Mouse (Mus musculus): ENCODE data around the gene Grb10. TPM values are rescaled to one million over a fixed set of nuclear protein-coding genes. Genes with fewer than 3 reads are reported as not detected.

Grb10 gene
- polyA plus RNA-seq, 1 experiment from 2014 or later: 347 TPM

DNA sequence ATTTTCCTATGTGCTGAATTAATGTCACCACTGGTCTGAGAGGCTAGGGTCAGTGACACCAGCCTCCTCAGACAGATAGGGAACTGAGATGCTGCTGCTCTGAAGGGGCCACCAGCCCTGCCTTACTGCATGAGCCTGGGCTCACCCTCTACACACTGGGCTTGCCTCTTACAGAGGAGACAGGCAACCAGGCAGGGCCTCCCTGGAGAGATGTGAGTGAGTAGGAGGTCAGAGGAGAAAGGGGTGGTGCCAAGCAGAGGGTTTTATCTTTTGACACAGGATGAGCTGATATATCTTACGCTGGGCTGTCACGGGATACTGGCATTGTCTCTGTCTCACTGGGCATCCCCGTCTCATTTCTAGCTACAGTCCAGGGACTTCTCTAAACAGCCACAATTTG, 74.9 kb downstream of the Grb10 start:
- peaks cover 32% of the 10 kb centered on the region for H3K4me1 ChIP-seq (replicated peaks)
- ATAC-seq: peak; percentile 21; the same call in 1 of the 2 replicates
- H3K27ac ChIP-seq: peak overlapping the region; percentile 76
- no peak overlapping the region for H3K9ac ChIP-seq
- no peaks in the 10 kb centered on the region; the same call in 1 of the 2 replicates for H3K36me3 ChIP-seq
- H3K9me3 ChIP-seq: no peaks in the 10 kb centered on the region
- H3K4me2 ChIP-seq (replicated peaks): no peak overlapping the region
- H3K4me3 ChIP-seq (replicated peaks): no peak overlapping the region
- 63% methylated on average over 3 of the region's 3 CpGs for WGBS
- H3K27me3 ChIP-seq (replicated peaks): no peaks in the 10 kb centered on the region

DNA sequence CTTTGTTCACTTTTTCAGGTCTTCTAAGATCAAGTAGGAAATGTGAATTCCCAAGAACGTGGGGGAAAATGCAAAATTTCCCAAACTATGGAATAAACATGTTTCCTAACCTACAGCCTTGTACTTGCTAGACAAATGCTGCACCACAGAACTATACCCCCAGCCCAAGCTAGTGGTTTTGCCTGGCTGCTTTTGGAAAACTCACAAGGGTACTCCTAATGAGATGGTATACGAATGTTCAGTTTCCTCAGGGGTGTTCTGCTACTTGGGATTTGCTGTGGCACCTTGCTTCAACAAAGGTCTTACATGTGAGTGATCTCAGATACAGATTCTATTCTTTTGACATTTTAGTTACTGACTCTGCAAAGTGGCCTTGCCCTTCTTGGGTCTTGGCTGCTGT, 75.4 kb downstream of the Grb10 start:
- Histone ChIP-seq H3K4me2 (replicated peaks) (no peak overlapping the region), H3K9me3 (no peaks in the 10 kb centered on the region), H3K36me3 (no peaks in the 10 kb centered on the region; the same call in 1 of the 2 replicates), H3K9ac (no peak overlapping the region), H3K27me3 (replicated peaks) (no peaks in the 10 kb centered on the region), H3K4me1 (replicated peaks) (peaks cover 32% of the 10 kb centered on the region), H3K4me3 (replicated peaks) (no peak overlapping the region), H3K27ac (peak overlapping the region; percentile 76)
- no peak for ATAC-seq
- WGBS: 82% methylated on average over 2 of the region's 2 CpGs

DNA sequence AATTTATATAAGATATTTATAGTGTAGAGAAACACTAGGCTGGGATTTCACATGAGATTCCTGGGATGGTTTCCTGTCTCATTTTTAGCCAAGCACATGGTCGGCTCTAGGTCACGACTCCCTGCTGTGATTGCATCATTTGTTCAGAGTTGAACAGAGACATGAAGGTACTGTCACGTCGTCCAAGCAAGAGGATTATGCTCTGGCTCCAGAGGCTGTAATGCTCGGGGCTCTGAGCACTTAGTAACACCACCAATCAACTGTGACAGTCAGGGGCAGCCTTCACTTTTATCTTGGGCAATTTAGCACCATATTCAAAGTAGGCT, 75.9 kb downstream of the Grb10 start:
- H3K9me3 ChIP-seq: no peaks in the 10 kb centered on the region
- no peak overlapping the region for H3K9ac ChIP-seq
- peak overlapping the region; percentile 82; the same call in 1 of the 2 replicates for H3K27ac ChIP-seq
- H3K4me2 ChIP-seq (replicated peaks): no peak overlapping the region
- 13% methylated on average over 5 of the region's 5 CpGs for WGBS
- no peaks in the 10 kb centered on the region for H3K27me3 ChIP-seq (replicated peaks)
- no peaks in the 10 kb centered on the region; the same call in 1 of the 2 replicates for H3K36me3 ChIP-seq
- peaks cover 32% of the 10 kb centered on the region for H3K4me1 ChIP-seq (replicated peaks)
- H3K4me3 ChIP-seq (replicated peaks): no peak overlapping the region
- peak; percentile 73 for ATAC-seq

DNA sequence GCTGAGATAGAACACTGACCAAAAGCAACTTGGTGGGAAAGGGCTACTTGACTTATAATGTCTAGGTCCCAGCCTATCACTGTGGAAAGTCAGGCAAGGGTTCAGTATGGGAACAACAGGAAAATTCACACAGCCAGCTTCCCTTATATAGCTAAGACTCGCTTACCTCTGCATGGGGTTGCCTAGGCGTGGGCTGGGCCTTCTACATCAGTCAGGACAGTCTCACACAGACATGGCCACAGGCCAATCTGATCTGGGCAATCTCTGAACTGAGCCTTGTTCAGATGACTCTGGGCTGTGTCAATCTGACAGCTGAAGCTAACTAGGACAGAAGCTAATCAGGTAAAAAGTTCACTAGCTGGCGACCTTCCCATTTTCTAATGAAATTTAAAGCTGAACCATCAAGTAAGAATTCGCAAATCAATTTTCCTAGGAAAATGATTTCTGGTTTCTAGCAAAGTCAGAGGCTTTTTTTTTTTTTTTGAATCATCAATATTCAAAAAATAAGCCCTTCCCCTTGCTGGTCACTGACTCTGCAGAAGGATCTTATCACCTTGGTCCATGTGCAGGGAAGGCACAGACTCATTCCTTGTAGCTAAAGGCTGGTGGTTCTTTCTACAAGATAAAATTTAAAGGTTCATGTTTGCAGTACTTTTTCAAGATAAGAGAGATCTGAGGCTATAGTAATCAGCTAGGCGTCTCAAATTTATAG, 76.4 kb downstream of the Grb10 start:
- no peak overlapping the region for H3K4me3 ChIP-seq (replicated peaks)
- no peak overlapping the region for H3K4me2 ChIP-seq (replicated peaks)
- peak; percentile 78 for ATAC-seq
- no peak overlapping the region for H3K9ac ChIP-seq
- H3K9me3 ChIP-seq: no peaks in the 10 kb centered on the region
- WGBS: 36% methylated on average over 5 of the region's 5 CpGs
- peaks cover 34% of the 10 kb centered on the region for H3K4me1 ChIP-seq (replicated peaks)
- no peaks in the 10 kb centered on the region for H3K36me3 ChIP-seq
- H3K27me3 ChIP-seq (replicated peaks): no peaks in the 10 kb centered on the region
- H3K27ac ChIP-seq: peak overlapping the region; percentile 82

DNA sequence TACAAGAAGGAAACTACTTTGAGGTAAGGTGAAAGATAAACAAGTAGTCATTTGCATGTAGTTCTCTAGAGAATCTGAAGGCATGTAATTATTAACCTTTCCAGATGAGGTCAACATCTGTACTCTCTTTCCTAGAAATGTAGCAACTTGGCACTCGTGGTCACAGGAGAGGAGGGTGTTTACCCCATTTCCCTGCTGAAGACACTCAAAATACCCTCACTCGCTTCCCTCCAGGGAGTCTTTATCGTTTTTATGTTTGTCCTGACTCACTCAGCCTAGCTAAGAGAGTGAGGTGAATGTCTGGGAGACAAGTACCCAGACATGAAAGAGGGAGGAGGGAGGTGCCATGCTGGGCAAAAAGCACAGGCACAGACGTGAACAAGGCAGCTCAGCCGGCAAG, 77.6 kb downstream of the Grb10 start:
- H3K9me3 ChIP-seq: no peaks in the 10 kb centered on the region
- peaks cover 34% of the 10 kb centered on the region for H3K4me1 ChIP-seq (replicated peaks)
- no peak overlapping the region for H3K9ac ChIP-seq
- H3K27ac ChIP-seq: peak overlapping the region; percentile 82
- no peaks in the 10 kb centered on the region for H3K36me3 ChIP-seq
- 24% methylated on average over 5 of the region's 5 CpGs for WGBS
- no peak for ATAC-seq
- no peaks in the 10 kb centered on the region for H3K27me3 ChIP-seq (replicated peaks)
- H3K4me2 ChIP-seq (replicated peaks): no peak overlapping the region
- no peak overlapping the region for H3K4me3 ChIP-seq (replicated peaks)

DNA sequence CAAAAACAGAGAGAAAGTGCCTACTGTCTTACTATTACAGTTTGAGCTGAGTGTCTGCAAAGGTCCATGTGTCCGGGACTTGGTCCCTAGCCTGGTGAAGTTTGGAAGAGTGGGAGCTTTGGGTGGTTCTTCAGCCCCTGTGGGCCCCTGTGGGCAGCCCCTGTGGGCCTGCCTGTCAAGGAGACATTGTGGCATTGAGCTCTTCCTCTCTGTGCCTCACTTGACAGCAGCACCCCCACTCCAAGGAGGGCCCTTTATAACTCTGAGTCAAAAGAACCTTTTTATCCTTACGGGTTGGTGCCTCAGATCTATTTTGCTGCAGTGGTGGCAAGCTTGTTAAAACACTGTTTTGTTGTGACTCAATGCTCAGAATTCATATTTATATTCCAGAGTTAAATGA, 78.3 kb downstream of the Grb10 start:
- H3K27ac ChIP-seq: peak overlapping the region; percentile 82
- H3K4me2 ChIP-seq (replicated peaks): no peak overlapping the region
- WGBS: 76% methylated on average over 2 of the region's 2 CpGs
- peaks cover 34% of the 10 kb centered on the region for H3K4me1 ChIP-seq (replicated peaks)
- ATAC-seq: no peak
- H3K4me3 ChIP-seq (replicated peaks): no peak overlapping the region
- no peaks in the 10 kb centered on the region for H3K36me3 ChIP-seq
- H3K9ac ChIP-seq: no peak overlapping the region
- H3K27me3 ChIP-seq (replicated peaks): no peaks in the 10 kb centered on the region
- H3K9me3 ChIP-seq: no peaks in the 10 kb centered on the region

DNA sequence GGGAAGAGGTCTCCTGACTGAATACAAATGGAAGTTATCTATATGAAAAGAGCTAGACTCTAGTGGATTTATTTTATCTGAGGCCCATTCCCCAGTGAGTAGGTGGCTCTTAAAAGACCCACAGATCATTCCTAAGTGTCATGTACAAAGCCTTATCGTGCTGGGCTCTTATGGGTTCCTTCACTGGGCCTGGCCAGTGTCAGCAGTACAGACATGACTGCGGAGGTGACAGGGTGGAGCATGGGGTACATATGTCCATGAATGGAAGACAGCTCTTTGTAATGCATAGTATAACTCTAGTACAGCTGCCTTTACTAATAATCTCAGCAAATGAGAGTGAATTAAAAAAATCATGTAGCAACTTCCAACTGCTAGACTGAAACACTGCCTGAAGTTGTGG, 80.0 kb downstream of the Grb10 start:
- Histone ChIP-seq H3K9ac (no peak overlapping the region), H3K27me3 (replicated peaks) (no peaks in the 10 kb centered on the region), H3K9me3 (no peaks in the 10 kb centered on the region), H3K4me2 (replicated peaks) (no peak overlapping the region), H3K4me1 (replicated peaks) (peaks cover 26% of the 10 kb centered on the region), H3K27ac (no peak overlapping the region; the same call in 1 of the 2 replicates), H3K4me3 (replicated peaks) (no peak overlapping the region), H3K36me3 (0 out of 2 replicates have a peak, but pooled peaks cover 5% of the 10 kb centered on the region)
- WGBS: 60% methylated on average over 2 of the region's 2 CpGs
- ATAC-seq: no peak

DNA sequence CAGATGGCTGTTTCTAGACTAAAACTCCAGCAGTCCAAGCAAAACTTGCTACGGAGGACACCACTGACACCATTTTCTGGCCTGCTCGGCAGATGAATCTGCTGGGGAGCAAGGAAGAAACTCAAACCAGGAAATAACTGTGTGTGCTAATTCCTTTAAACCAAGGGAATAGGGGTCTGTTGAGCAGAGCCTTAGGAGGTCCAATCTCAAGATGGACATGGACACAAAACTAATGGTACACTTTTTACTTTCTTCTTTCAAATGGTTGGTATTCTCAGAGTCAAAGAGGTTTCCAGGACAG, 80.5 kb downstream of the Grb10 start:
- no peak for ATAC-seq
- H3K27ac ChIP-seq: no peak overlapping the region
- H3K36me3 ChIP-seq: 0 out of 2 replicates have a peak, but pooled peaks cover 5% of the 10 kb centered on the region
- H3K27me3 ChIP-seq (replicated peaks): no peaks in the 10 kb centered on the region
- WGBS: 78% methylated on average over 2 of the region's 2 CpGs
- H3K4me3 ChIP-seq (replicated peaks): no peak overlapping the region
- H3K9me3 ChIP-seq: no peaks in the 10 kb centered on the region
- no peak overlapping the region for H3K4me2 ChIP-seq (replicated peaks)
- no peak overlapping the region for H3K9ac ChIP-seq
- peaks cover 21% of the 10 kb centered on the region for H3K4me1 ChIP-seq (replicated peaks)

DNA sequence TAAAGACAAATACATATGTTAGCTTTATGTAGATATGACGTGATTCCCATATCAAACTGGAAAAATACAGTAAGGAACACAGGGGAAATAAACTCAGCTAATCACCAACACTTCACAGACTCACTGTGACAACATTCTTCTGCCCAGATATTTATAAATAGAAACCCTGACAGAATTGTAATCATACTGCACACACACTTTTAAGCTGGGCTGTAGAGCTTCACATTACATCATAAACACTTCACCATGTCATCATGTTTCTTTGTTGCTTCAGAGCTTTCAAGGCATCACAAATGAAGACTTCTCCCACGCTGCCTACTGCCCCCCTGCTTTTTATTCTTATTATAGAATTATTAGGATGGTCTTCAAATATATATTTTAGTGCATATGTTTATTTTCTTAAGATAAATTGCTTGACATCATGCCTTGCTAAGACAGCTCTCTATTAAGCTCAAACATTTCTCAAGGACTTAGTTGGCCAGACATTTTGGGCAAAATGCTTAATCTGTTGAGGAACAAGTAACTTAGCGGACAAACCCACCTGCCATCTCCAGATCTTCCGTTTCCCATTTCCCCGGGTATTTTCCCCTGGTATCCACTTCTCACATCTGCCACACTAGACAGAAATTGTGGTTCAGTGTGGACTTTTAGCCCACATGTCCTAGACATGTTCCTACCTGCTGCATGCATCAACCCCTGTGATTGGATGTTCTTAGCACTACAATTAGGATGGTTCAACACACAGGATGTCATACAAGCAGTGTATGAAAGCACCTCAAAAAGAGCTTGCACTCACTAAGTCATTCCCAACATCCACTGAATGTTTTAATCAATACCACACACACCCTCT, 81.0 kb downstream of the Grb10 start:
- no peak overlapping the region for H3K27ac ChIP-seq
- no peak overlapping the region for H3K4me3 ChIP-seq (replicated peaks)
- 0 out of 2 replicates have a peak, but pooled peaks cover 5% of the 10 kb centered on the region for H3K36me3 ChIP-seq
- no peaks in the 10 kb centered on the region for H3K27me3 ChIP-seq (replicated peaks)
- no peak overlapping the region for H3K9ac ChIP-seq
- peaks cover 18% of the 10 kb centered on the region for H3K4me1 ChIP-seq (replicated peaks)
- ATAC-seq: no peak
- WGBS: 77% methylated on average over 5 of the region's 5 CpGs
- no peaks in the 10 kb centered on the region for H3K9me3 ChIP-seq
- H3K4me2 ChIP-seq (replicated peaks): no peak overlapping the region

DNA sequence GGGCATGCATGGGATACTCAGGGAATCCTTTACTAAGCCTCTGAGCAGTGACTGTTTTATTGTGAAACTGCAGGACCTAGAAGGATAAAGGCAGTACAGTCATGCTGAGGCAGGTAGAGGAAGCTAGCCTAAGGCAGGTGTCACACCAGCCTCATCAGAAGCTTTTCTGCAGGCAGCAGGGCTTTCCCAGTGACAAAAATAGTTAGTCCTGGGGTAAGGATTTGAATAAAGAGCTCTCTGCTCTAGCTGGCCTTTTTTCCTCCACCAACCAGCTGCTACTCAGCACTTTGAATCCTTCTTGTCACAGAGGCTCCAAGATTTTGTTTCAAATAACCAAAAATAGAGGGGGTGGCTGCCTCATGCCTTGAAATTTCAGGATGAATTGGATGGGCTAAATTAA, 82.7 kb downstream of the Grb10 start:
- no peak overlapping the region for H3K4me2 ChIP-seq (replicated peaks)
- H3K4me3 ChIP-seq (replicated peaks): no peak overlapping the region
- H3K9me3 ChIP-seq: no peaks in the 10 kb centered on the region
- H3K27ac ChIP-seq: peak overlapping the region; percentile 29; the same call in 1 of the 2 replicates
- H3K27me3 ChIP-seq (replicated peaks): no peaks in the 10 kb centered on the region
- H3K4me1 ChIP-seq (replicated peaks): peaks cover 9% of the 10 kb centered on the region
- H3K9ac ChIP-seq: no peak overlapping the region
- 0 out of 2 replicates have a peak, but pooled peaks cover 5% of the 10 kb centered on the region for H3K36me3 ChIP-seq
- no peak for ATAC-seq

DNA sequence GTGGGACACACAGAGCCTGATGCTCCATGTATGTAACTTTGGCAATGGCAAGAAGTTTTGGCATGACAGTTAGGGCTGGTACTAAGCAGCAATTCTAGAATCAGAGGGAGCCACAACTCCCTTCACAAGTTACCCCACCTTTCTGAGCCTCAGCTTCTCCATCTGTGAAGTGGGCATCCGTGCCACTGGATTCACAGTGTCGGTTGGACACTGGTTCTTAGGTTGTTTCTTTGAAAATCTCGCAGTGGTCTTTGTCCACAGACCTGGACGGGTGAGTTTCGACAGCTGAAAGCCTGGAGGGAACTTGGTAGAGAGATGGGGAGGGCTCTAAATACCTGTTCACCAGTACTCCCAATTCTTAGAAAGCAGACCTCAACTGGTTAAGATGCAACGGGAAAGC, 83.9 kb downstream of the Grb10 start:
- 88% methylated on average over 6 of the region's 6 CpGs for WGBS
- no peaks in the 10 kb centered on the region for H3K9me3 ChIP-seq
- no peak overlapping the region for H3K9ac ChIP-seq
- ATAC-seq: no peak
- peaks cover 2% of the 10 kb centered on the region; the same call in 1 of the 2 replicates for H3K4me1 ChIP-seq (replicated peaks)
- peak overlapping the region; percentile 51; the same call in 1 of the 2 replicates for H3K27ac ChIP-seq
- H3K27me3 ChIP-seq (replicated peaks): no peaks in the 10 kb centered on the region
- H3K36me3 ChIP-seq: 0 out of 2 replicates have a peak, but pooled peaks cover 5% of the 10 kb centered on the region
- H3K4me3 ChIP-seq (replicated peaks): no peak overlapping the region
- no peak overlapping the region for H3K4me2 ChIP-seq (replicated peaks)

DNA sequence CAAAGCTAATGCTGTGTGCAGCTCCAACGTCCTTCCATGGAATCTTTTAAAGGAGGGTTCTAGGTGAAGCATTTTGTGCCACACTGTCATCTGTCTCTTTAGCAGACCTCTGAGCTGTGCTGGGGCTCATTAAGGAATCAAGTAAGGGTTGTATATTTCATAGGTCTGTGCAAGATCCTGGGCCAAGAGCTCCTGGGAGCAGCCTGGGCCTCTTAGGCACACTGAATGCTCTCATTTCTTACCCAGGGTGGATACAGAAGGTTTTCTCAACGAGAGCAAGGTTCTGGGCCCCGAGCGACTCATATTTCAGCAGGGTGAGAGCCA, 84.4 kb downstream of the Grb10 start:
- Histone ChIP-seq H3K27me3 (replicated peaks) (no peaks in the 10 kb centered on the region), H3K36me3 (0 out of 2 replicates have a peak, but pooled peaks cover 5% of the 10 kb centered on the region), H3K27ac (peak overlapping the region; percentile 51), H3K4me3 (replicated peaks) (no peak overlapping the region), H3K9ac (no peak overlapping the region), H3K9me3 (no peaks in the 10 kb centered on the region), H3K4me1 (replicated peaks) (peaks cover 5% of the 10 kb centered on the region; the same call in 1 of the 2 replicates), H3K4me2 (replicated peaks) (no peak overlapping the region)
- ATAC-seq: no peak
- 77% methylated on average over 4 of the region's 4 CpGs for WGBS

All from intestine, embryonic 15.5 days (tissue).